Mouse (Mus musculus) heart, postnatal 14 days (tissue): ENCODE measurements around the gene Zbtb12. TPM values are rescaled to one million over a fixed set of nuclear protein-coding genes. Genes with fewer than 3 reads are reported as not detected.

ENCODE experiments used
- DNase-seq, 2 experiments: peaks; one replicate each; pipeline ENCODE4 v3.0.0; 2021 to 2022
- intact Hi-C: fragments of 180-260 bp; cut with DNase I; formaldehyde crosslinking; loops from one replicate; pipeline ENCODE4 v1.15.1; 2025
- microRNA-seq, 2 experiments: library from miRNA; unstranded; fragments of <30 nt; microRNA quantifications; one replicate each; pipeline ENCODE4 v1.2.0; 2021 to 2022
- total RNA-seq, 2 experiments: library from RNA; stranded (reverse); gene quantifications; 2 replicates each; pipeline ENCODE4 v1.2.3; 2021

Zbtb12 gene
- total RNA-seq, 2 experiments from 2014 or later: 5.1 to 6.1 TPM

- peak in 1 of 2 experiments; percentile 37 for DNase-seq
- intact Hi-C loops: no loop called here
Observed at GRCm38 (mm10) chr17:34934830-34935229, 55.5 kb downstream of the Zbtb12 start.

- no peak for DNase-seq
- intact Hi-C loops: no loop called here
Observed at GRCm38 (mm10) chr17:34937960-34938505, 58.8 kb downstream of the Zbtb12 start.

- intact Hi-C loops: loop anchor here (10.0 kb wide), 1 partner anchor 87 kb away; the partner anchor contains the start of genes Nelfe and Skiv2l
- peak; percentile 20 to 48 for DNase-seq
Observed at GRCm38 (mm10) chr17:34941344-34942041, 62.2 kb downstream of the Zbtb12 start.

- DNase-seq: no peak
- intact Hi-C loops: loop anchor here (10.0 kb wide), 1 partner anchor 88 kb away; the partner anchor contains the start of genes Nelfe and Skiv2l
Observed at GRCm38 (mm10) chr17:34943128-34943815, 64.0 kb downstream of the Zbtb12 start.

GRCm38 (mm10) chr17:34944362-34944761 is 65.1 kb downstream of the Zbtb12 start:
- intact Hi-C loops: loop anchor here (10.0 kb wide), 1 partner anchor 90 kb away; the partner anchor contains the start of genes Nelfe and Skiv2l
- no peak for DNase-seq

Small RNA genes within 50 kb of the gene (microRNA-seq; reads per million reads assigned to microRNA genes)
- gene Mir6970 (0 to 1.2 reads per million in 2 experiments), gene Mir6971 (1.6 to 3.7 reads per million in 2 experiments), gene Mir6972 (0 reads per million in 2 experiments)

Other genes starting within 250 kb of the Zbtb12 start
- gene Prrt1, start 249.9 kb upstream of the Zbtb12 start, total RNA-seq: 1 to 10 TPM; 1.9 to 3.1 TPM
- gene Fkbpl, start 234.7 kb upstream of the Zbtb12 start, total RNA-seq: 1 to 10 TPM; 8.2 to 8.3 TPM
- gene Atf6b, start 232.3 kb upstream of the Zbtb12 start, total RNA-seq: 10 to 100 TPM; 18.0 to 19.0 TPM
- 10 to 100 TPM; 48.6 to 56.7 TPM for gene Tnxb, start 208.9 kb upstream of the Zbtb12 start, total RNA-seq
- 10 to 100 TPM; 17.9 to 21.3 TPM for gene C4b, start 135.6 kb upstream of the Zbtb12 start, total RNA-seq
- gene Cyp21a1, start 74.9 kb upstream of the Zbtb12 start, total RNA-seq: not detected
- gene Stk19, start 42.5 kb upstream of the Zbtb12 start, total RNA-seq: 10 to 100 TPM; 10.7 to 13.5 TPM
- gene Dxo, start 42.5 kb upstream of the Zbtb12 start, total RNA-seq: 10 to 100 TPM; 17.5 to 18.2 TPM
- gene Skiv2l, start 29.3 kb upstream of the Zbtb12 start, total RNA-seq: 10 to 100 TPM; 25.0 to 25.4 TPM
- 10 to 100 TPM; 13.1 to 15.5 TPM for gene Nelfe, start 29.1 kb upstream of the Zbtb12 start, total RNA-seq
- 1 to 10 TPM; 6.3 to 7.8 TPM for gene Cfb, start 17.0 kb upstream of the Zbtb12 start, total RNA-seq
- not detected for gene Gm20547, start 2.6 kb downstream of the Zbtb12 start, total RNA-seq
- 1 to 10 TPM; 4.3 to 6.0 TPM for gene C2, start 18.8 kb downstream of the Zbtb12 start, total RNA-seq
- gene Ehmt2, start 19.0 kb downstream of the Zbtb12 start, total RNA-seq: 10 to 100 TPM; 45.2 to 49.4 TPM
- gene Slc44a4, start 35.0 kb downstream of the Zbtb12 start, total RNA-seq: under 1 TPM in 1 of 2 experiments, not detected in 1; 0.17 TPM
- 10 to 100 TPM; 14.0 to 14.6 TPM for gene Neu1, start 51.8 kb downstream of the Zbtb12 start, total RNA-seq
- gene Hspa1b, start 79.8 kb downstream of the Zbtb12 start, total RNA-seq: 1 to 10 TPM; 3.8 to 3.9 TPM
- not detected for gene Gm20481, start 90.4 kb downstream of the Zbtb12 start, total RNA-seq
- 1 to 10 TPM; 2.3 to 3.3 TPM for gene Hspa1a, start 92.7 kb downstream of the Zbtb12 start, total RNA-seq
- gene Hspa1l, start 93.2 kb downstream of the Zbtb12 start, total RNA-seq: 1 to 10 TPM; 2.7 to 4.7 TPM
- gene Lsm2, start 102.4 kb downstream of the Zbtb12 start, total RNA-seq: 10 to 100 TPM; 19.2 to 25.0 TPM
- gene Vars, start 121.5 kb downstream of the Zbtb12 start, total RNA-seq: 10 to 100 TPM; 24.5 to 26.0 TPM
- 1 to 10 TPM; 5.3 to 5.9 TPM for gene Vwa7, start 137.1 kb downstream of the Zbtb12 start, total RNA-seq
- gene Sapcd1, start 148.5 kb downstream of the Zbtb12 start, total RNA-seq: under 1 TPM; 0.34 to 0.48 TPM
- gene Msh5, start 167.3 kb downstream of the Zbtb12 start, total RNA-seq: 1 to 10 TPM; 1.6 to 2.0 TPM
- 10 to 100 TPM; 61.6 to 72.9 TPM for gene Clic1, start 170.5 kb downstream of the Zbtb12 start, total RNA-seq
- gene Ddah2, start 179.6 kb downstream of the Zbtb12 start, total RNA-seq: 10 to 100 TPM; 49.3 to 50.0 TPM
- gene Ly6g6c, start 185.9 kb downstream of the Zbtb12 start, total RNA-seq: not detected
- under 1 TPM; 0.61 to 0.74 TPM for gene Mpig6b, start 186.7 kb downstream of the Zbtb12 start, total RNA-seq
- not detected for gene Ly6g6e, start 197.4 kb downstream of the Zbtb12 start, total RNA-seq
- 1 to 10 TPM in 1 of 2 experiments, under 1 TPM in 1; 0.67 to 3.3 TPM for gene Ly6g6d, start 198.6 kb downstream of the Zbtb12 start, total RNA-seq
- gene Ly6g6f, start 206.1 kb downstream of the Zbtb12 start, total RNA-seq: not detected
- gene Abhd16a, start 209.8 kb downstream of the Zbtb12 start, total RNA-seq: 10 to 100 TPM; 53.7 to 56.7 TPM
- gene Ly6g5c, start 228.8 kb downstream of the Zbtb12 start, total RNA-seq: not detected
- under 1 TPM in 1 of 2 experiments, not detected in 1; 0.41 TPM for gene Ly6g5b, start 235.9 kb downstream of the Zbtb12 start, total RNA-seq
- 1 to 10 TPM; 7.0 to 7.7 TPM for gene Gpank1, start 242.0 kb downstream of the Zbtb12 start, total RNA-seq
- gene Csnk2b, start 242.6 kb downstream of the Zbtb12 start, total RNA-seq: 100 to 1,000 TPM; 172 to 176 TPM
- gene D17H6S53E, start 246.9 kb downstream of the Zbtb12 start, total RNA-seq: 10 to 100 TPM; 28.0 to 29.6 TPM